Mouse (Mus musculus): ENCODE results near the gene Olfr143. TPM values are rescaled to one million over a fixed set of nuclear protein-coding genes. Genes with fewer than 3 reads are reported as not detected.

Gene Olfr143
- polyA plus RNA-seq (2012; rRNA removed), result not detected in 2 replicates

- no peak for DNase-seq (ENCODE audit: extremely low spot score in 1 of 2, low spot score in 1 of 2)
Observed at GRCm38 (mm10) chr9:38252474-38252873, at the start of gene Olfr143. Gene Olfr143, plus strand, starts transcription at chr9:38252774.

- no peak for DNase-seq (ENCODE audit: extremely low spot score in 1 of 2, low spot score in 1 of 2)
Observed at GRCm38 (mm10) chr9:38208065-38208464, 44.5 kb upstream of the Olfr143 start, which contains the start of gene Olfr893. Gene Olfr893, plus strand, starts transcription at chr9:38208365.

- DNase-seq (ENCODE audit: extremely low spot score in 1 of 2, low spot score in 1 of 2), result no peak
Observed at GRCm38 (mm10) chr9:38217755-38218154, 34.8 kb upstream of the Olfr143 start, which contains the start of gene Olfr894. Gene Olfr894, plus strand, starts transcription at chr9:38218055.

- DNase-seq (ENCODE audit: extremely low spot score in 1 of 2, low spot score in 1 of 2), result no peak
Observed at GRCm38 (mm10) chr9:38267551-38267950, 15.0 kb downstream of the Olfr143 start, which contains the start of gene Olfr895. Gene Olfr895, plus strand, starts transcription at chr9:38267851.

- DNase-seq (ENCODE audit: extremely low spot score in 1 of 2, low spot score in 1 of 2), result no peak
Observed at GRCm38 (mm10) chr9:38290807-38291206, 38.2 kb downstream of the Olfr143 start, which contains the start of gene Olfr896-ps1. Gene Olfr896-ps1, plus strand, starts transcription at chr9:38291107.

Other genes with a start within 250 kb of the Olfr143 start
- gene Olfr883, start 227.0 kb upstream of the Olfr143 start, polyA plus RNA-seq (2012; rRNA removed), result not detected in 2 replicates
- not detected in 2 replicates for gene Olfr884, start 206.2 kb upstream of the Olfr143 start, polyA plus RNA-seq (2012; rRNA removed)
- gene Olfr885, start 191.5 kb upstream of the Olfr143 start, polyA plus RNA-seq (2012; rRNA removed), result not detected in 2 replicates
- 0.02 TPM in 1 of 2 replicates, not detected in the other for gene Olfr887, start 168.7 kb upstream of the Olfr143 start, polyA plus RNA-seq (2012; rRNA removed)
- not detected in 2 replicates for gene Olfr888, start 144.6 kb upstream of the Olfr143 start, polyA plus RNA-seq (2012; rRNA removed)
- gene Olfr889, start 137.6 kb upstream of the Olfr143 start, polyA plus RNA-seq (2012; rRNA removed), result not detected in 2 replicates
- not detected in 2 replicates for gene Olfr890, start 110.3 kb upstream of the Olfr143 start, polyA plus RNA-seq (2012; rRNA removed)
- not detected in 2 replicates for gene Olfr891, start 72.0 kb upstream of the Olfr143 start, polyA plus RNA-seq (2012; rRNA removed)
- gene Olfr893, start 44.4 kb upstream of the Olfr143 start, polyA plus RNA-seq (2012; rRNA removed), result not detected in 2 replicates
- not detected in 2 replicates for gene Olfr894, start 34.7 kb upstream of the Olfr143 start, polyA plus RNA-seq (2012; rRNA removed)
- gene Olfr895, start 15.1 kb downstream of the Olfr143 start, polyA plus RNA-seq (2012; rRNA removed), result not detected in 2 replicates
- not detected in 2 replicates for gene Olfr896-ps1, start 38.3 kb downstream of the Olfr143 start, polyA plus RNA-seq (2012; rRNA removed)
- gene Olfr25, start 76.3 kb downstream of the Olfr143 start, polyA plus RNA-seq (2012; rRNA removed), result not detected in 2 replicates
- not detected in 2 replicates for gene Olfr898, start 95.6 kb downstream of the Olfr143 start, polyA plus RNA-seq (2012; rRNA removed)
- not detected in 2 replicates for gene Olfr250, start 114.1 kb downstream of the Olfr143 start, polyA plus RNA-seq (2012; rRNA removed)
- not detected in 2 replicates for gene Olfr251, start 124.3 kb downstream of the Olfr143 start, polyA plus RNA-seq (2012; rRNA removed)
- not detected in 2 replicates for gene Olfr147, start 148.9 kb downstream of the Olfr143 start, polyA plus RNA-seq (2012; rRNA removed)
- gene Olfr901, start 176.7 kb downstream of the Olfr143 start, polyA plus RNA-seq (2012; rRNA removed), result not detected in 2 replicates
- gene Olfr902, start 194.9 kb downstream of the Olfr143 start, polyA plus RNA-seq (2012; rRNA removed), result not detected in 2 replicates
- not detected in 2 replicates for gene Olfr904, start 210.4 kb downstream of the Olfr143 start, polyA plus RNA-seq (2012; rRNA removed)
- gene Olfr905, start 218.3 kb downstream of the Olfr143 start, polyA plus RNA-seq (2012; rRNA removed), result not detected in 2 replicates
- not detected in 2 replicates for gene Olfr906, start 234.3 kb downstream of the Olfr143 start, polyA plus RNA-seq (2012; rRNA removed)
- gene Olfr907, start 243.0 kb downstream of the Olfr143 start, polyA plus RNA-seq (2012; rRNA removed), result not detected in 2 replicates